Mouse (Mus musculus) retina, embryonic 14.5 days (tissue): Measurements from ENCODE around the gene Mmrn2.
"Not testable (repeated sequence)": the region's sequence is repeated elsewhere in the genome, so short reads cannot be mapped to it uniquely, and the experiment has no call there.

Experiments
- DNase-seq: peaks from one replicate; pipeline ENCODE4 v3.0.0-alpha.2; 2015; ENCODE audit warnings: low spot score

Gene Mmrn2

GRCm38 (mm10) chr14:34403424-34403823 lies 28.2 kb downstream of the Mmrn2 start:
- no peak for DNase-seq

GRCm38 (mm10) chr14:34410716-34411115 lies 35.5 kb downstream of the Mmrn2 start:
- no peak for DNase-seq

- DNase-seq: no peak
Measured at GRCm38 (mm10) chr14:34412164-34412896, 37.1 kb downstream of the Mmrn2 start.

- DNase-seq: not testable (repeated sequence)
Measured at GRCm38 (mm10) chr14:34416946-34417345, 41.7 kb downstream of the Mmrn2 start.

- peak; percentile 35 for DNase-seq
Measured at GRCm38 (mm10) chr14:34417501-34417900, 42.2 kb downstream of the Mmrn2 start.

- no peak for DNase-seq
Measured at GRCm38 (mm10) chr14:34421078-34421477, 45.8 kb downstream of the Mmrn2 start.

- DNase-seq: no peak
Measured at GRCm38 (mm10) chr14:34428274-34428673, 53.0 kb downstream of the Mmrn2 start.

- no peak for DNase-seq
Measured at GRCm38 (mm10) chr14:34429069-34429468, 53.8 kb downstream of the Mmrn2 start.

- no peak for DNase-seq
Measured at GRCm38 (mm10) chr14:34440526-34441066, 65.3 kb downstream of the Mmrn2 start.

GRCm38 (mm10) chr14:34442531-34442930 lies 67.3 kb downstream of the Mmrn2 start:
- no peak for DNase-seq

GRCm38 (mm10) chr14:34444368-34444767 lies 69.1 kb downstream of the Mmrn2 start:
- DNase-seq: no peak

- no peak for DNase-seq
Measured at GRCm38 (mm10) chr14:34444924-34445323, 69.7 kb downstream of the Mmrn2 start.

GRCm38 (mm10) chr14:34445348-34445747 lies 70.1 kb downstream of the Mmrn2 start:
- no peak for DNase-seq

- DNase-seq: no peak
Measured at GRCm38 (mm10) chr14:34446624-34447023, 71.4 kb downstream of the Mmrn2 start.

GRCm38 (mm10) chr14:34447659-34448058 lies 72.4 kb downstream of the Mmrn2 start:
- DNase-seq: no peak

- no peak for DNase-seq
Measured at GRCm38 (mm10) chr14:34448398-34448797, 73.1 kb downstream of the Mmrn2 start.

GRCm38 (mm10) chr14:34449807-34450206 lies 74.5 kb downstream of the Mmrn2 start:
- no peak for DNase-seq

- no peak for DNase-seq
Measured at GRCm38 (mm10) chr14:34450451-34450850, 75.2 kb downstream of the Mmrn2 start.

- DNase-seq: no peak
Measured at GRCm38 (mm10) chr14:34451872-34452271, 76.6 kb downstream of the Mmrn2 start.

- DNase-seq: no peak
Measured at GRCm38 (mm10) chr14:34453648-34454047, 78.4 kb downstream of the Mmrn2 start.
